Mouse (Mus musculus): ENCODE results near the gene Gm10192.
"Not testable (repeated sequence)": the region's sequence is repeated elsewhere in the genome, so short reads cannot be mapped to it uniquely, and the experiment has no call there.

The Gm10192 gene

DNA sequence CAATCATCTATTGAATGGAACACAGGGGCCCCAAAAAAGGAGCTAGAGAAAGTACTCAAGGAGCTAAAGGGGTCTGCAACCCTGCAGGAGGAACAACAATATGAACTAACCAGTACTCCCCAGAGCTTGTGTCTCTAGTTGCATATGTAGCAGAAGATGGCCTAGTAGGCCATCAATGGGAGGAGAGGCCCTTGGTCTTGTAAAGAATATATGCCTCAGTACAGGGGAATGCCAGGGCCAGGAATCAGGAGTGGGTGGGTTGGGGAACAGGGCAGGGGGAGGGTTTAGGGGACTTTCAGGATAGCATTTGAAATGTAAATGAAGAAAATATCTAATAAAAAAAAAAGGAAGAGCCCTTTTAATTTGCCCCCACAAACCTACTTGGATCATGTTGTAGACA lies at the start of gene Gm10192:
TSS of gene Gm10192 (minus strand) at position 101 of the 400 bp plus-strand sequence.
- not testable (repeated sequence) for DNase-seq (ENCODE audit: low spot score)

DNA sequence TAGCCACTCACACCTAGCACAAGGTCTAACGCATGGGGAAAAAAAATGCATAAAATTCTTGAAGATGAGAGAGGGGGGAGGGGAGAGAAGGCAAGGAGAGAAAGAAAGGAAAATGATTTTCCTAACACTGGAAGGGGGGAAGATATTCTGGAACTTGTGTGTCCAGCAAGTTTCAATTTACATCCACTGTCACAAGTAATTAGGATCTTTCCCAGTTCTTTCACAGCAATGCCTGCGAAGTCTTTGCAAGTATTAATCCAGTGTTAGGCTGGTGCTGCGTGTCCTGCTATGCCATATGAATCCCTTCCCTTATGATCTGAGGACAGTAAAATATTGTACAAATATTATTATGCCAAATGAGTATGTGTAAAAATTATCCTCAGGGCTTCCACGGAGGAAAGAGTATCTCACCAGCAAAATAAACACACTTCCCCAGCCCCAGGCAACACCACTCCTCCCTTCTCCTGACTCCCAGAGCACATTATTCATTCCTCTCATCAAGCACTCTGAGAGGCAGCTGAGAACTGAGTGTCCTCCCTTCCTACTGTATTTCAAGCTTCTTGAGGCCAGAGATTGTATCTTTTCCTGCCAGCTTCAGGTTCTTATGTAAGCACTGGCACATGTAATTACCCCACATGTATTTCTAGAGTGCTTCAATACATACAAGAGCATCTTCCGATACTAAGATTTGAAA lies 47.6 kb upstream of the Gm10192 start:
- no peak for DNase-seq (ENCODE audit: low spot score)

GRCm38 (mm10) chr4:97219701-97220100 lies 36.7 kb upstream of the Gm10192 start:
- no peak for DNase-seq (ENCODE audit: low spot score)

- DNase-seq (ENCODE audit: low spot score): no peak
Observed at GRCm38 (mm10) chr4:97217906-97218305, 34.9 kb upstream of the Gm10192 start.

GRCm38 (mm10) chr4:97212514-97212913 lies 29.5 kb upstream of the Gm10192 start:
- no peak for DNase-seq (ENCODE audit: low spot score)

DNA sequence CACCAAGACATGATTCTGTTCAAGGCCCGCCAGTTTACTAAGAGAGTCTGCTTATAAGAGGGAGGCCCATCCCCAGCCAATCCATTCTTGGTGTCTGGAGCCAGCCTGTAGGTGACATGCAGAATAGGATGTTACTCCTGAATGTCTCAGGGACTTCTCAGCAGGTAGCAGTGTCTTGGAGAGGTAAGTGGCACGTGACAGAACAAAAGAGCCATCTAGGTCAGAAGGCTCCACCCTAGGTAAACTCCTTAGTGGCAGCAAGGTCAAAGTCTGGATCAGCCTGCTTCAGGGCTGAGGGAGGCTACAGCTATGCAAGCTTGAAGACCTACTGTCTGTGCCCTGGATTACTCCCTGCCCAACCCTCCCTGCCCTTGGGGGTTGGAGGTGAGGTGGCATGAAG lies 20.0 kb upstream of the Gm10192 start:
- not testable (repeated sequence) for DNase-seq (ENCODE audit: low spot score)

GRCm38 (mm10) chr4:97193176-97193575 lies 10.2 kb upstream of the Gm10192 start:
- no peak for DNase-seq (ENCODE audit: low spot score)

- DNase-seq (ENCODE audit: low spot score): no peak
Observed at GRCm38 (mm10) chr4:97192601-97193000, 9.6 kb upstream of the Gm10192 start.

DNA sequence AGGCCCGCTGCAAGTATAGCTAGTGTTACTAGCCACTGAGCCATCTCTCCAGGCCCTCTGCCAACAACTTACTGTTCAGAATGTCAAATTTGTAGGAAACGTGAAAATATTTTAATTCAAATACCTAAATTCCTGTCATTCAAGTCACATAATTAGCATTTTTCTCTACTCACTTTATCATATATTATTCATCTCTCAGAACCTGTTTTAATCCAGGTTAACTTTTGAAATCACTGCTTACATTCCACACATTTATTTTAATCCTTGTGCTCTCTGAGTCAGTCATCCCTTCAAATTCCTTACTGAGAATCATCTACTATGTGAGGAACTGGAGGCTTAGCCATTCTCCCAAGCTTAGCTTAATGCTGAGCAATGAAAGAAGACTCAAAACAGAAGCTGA lies 2.6 kb downstream of the Gm10192 start:
- no peak for DNase-seq (ENCODE audit: low spot score)

DNA sequence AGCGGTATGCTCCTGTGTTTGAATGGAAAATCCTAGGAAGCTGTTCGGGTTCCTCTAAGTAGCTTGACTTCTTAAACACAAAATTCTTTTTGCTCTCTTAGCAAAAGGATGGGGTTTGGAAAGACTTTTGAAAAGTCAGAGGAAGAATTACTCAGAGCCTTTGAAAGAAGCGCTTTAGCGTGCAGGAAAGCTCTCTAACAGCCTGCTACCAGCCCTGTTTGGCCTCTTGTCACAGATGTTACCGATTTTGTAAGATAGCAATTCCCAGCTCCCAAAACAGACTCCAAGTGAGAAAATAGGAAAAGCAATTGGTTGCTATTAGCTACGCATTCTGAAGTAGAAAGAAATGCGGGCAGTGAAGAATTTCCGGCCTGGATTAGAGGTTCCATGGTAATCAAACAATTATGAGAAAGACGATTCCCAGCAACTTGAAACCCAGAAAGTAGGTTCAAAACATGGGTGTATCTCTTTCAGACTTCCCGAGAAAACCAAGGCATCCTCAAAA lies 26.1 kb downstream of the Gm10192 start:
- no peak for DNase-seq (ENCODE audit: low spot score)

DNA sequence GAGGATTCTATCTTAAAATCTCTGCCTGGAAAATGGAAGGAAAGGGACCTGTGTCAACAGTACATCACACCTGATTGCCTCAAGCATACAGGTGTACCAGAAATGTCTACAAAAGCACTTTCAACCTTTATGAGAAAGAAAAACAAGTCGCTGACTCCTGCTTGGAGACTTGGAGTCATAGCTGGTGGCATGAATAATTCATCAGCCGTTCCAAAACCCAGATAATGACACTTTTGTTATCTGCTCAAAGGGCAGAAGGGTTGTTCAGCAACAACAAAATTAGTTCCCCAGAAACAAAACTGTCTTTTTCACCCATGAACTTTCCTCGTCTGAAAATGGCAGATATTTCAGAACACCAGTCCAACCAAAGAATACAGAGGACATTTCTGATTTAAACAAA lies 26.9 kb downstream of the Gm10192 start:
- no peak for DNase-seq (ENCODE audit: low spot score)

- no peak for DNase-seq (ENCODE audit: low spot score)
Observed at GRCm38 (mm10) chr4:97153554-97153953, 29.4 kb downstream of the Gm10192 start.

DNA sequence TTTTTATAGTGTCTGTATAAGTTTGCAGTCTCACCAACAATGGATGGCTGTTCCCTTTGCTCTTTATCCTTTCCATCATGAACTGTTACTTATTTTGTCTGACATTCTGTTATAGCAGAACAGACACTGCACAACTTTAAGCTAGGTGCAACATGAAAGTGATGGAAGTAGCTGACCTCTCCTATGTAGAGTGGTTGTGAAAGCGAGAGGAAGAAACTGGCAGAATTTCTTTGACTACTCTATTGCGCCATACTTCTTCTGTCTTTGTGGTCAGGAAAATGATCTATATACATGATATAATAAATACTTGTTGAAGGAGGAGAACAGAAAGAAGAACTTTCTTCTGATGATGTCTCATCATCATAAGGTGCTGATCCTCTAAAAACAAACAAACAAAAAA lies 40.5 kb downstream of the Gm10192 start:
- DNase-seq (ENCODE audit: low spot score): no peak

Data from urinary bladder, postnatal 10 days (tissue).